Mouse (Mus musculus): Measurements from ENCODE around the gene Sf3b5. TPM values are rescaled to one million over a fixed set of nuclear protein-coding genes. Genes with fewer than 3 reads are reported as not detected.
"Not testable (repeated sequence)": the region's sequence is repeated elsewhere in the genome, so short reads cannot be mapped to it uniquely, and the experiment has no call there.

Sf3b5 gene
- polyA plus RNA-seq, 1 experiment from 2014 or later, result 27.1 TPM

DNA sequence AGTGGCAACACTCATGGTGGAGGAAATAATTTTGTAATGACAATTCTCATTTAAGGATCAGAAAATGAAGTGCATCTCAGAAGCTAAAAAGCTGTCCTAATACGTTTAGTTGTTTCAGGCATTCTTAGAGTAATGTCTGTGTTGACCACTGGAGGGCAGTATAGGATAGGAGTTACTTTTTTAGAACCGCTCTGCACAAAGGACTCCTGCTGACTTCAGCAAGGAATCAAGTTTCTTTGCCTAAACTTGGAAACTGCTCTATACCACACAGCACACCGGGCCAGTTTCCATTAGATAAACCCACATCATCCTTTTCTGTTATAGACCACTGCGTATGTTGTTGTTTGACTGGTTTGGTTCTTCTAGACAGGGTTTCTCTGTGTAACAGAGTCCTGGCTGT lies 11.4 kb downstream of the Sf3b5 start:
- Histone ChIP-seq H3K4me2 (no peak overlapping the region), H3K27me3 (no peaks in the 10 kb centered on the region), H3K36me3 (no peaks in the 10 kb centered on the region), H3K9ac (no peak overlapping the region), H3K4me1 (replicated peaks) (no peaks in the 10 kb centered on the region), H3K27ac (no peak overlapping the region), H3K4me3 (no peak overlapping the region), H3K9me3 (no peaks in the 10 kb centered on the region)
- ATAC-seq (ENCODE audit: low FRiP score), result 0 out of 2 replicates have a peak, but pooled peaks have one; percentile 47
- 30% methylated on average over 4 of the region's 4 CpGs for WGBS

DNA sequence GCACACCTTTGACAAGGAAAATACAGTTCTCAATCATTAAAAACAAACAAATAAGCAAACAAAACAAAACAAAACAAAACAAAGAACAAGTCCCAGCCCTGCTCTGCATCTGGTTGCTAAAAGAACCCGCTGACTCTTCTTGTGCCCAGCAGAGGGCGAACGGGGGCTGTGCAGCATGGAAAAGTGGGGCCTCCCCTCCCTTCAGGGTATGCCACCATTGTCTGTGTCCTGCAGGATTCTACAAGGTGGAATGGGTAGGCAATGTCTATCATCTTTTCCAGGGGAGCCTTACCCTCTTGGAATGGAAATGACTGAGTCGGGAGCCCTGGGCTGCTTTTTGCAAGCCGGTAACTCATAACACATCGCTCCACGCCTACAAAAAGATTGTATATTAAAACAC lies 13.4 kb downstream of the Sf3b5 start:
- Histone ChIP-seq H3K9ac (no peak overlapping the region), H3K9me3 (no peaks in the 10 kb centered on the region), H3K27me3 (no peaks in the 10 kb centered on the region), H3K4me3 (no peak overlapping the region), H3K36me3 (no peaks in the 10 kb centered on the region), H3K4me1 (replicated peaks) (no peaks in the 10 kb centered on the region), H3K4me2 (no peak overlapping the region), H3K27ac (no peak overlapping the region)
- no peak for ATAC-seq (ENCODE audit: low FRiP score)
- 62% methylated on average over 7 of the region's 7 CpGs for WGBS

DNA sequence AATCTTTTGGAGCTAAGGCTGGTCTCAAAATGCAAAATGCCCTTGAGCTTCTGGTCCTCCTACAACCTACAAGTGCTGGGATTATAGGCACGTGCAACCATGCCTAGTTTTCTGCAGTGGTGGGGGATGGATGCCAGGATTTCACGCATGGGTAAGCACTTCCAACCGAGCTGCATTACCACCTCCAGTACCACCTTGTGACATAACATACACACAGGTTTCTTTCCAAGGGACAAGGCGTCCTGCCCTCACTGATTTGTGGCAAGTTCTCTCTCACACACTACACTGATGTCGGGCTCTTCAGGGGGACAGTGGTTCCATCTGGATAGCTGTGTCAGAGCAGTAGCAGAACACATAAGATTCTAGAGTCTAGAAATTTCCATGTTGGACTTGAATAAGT lies 13.9 kb downstream of the Sf3b5 start:
- H3K27ac ChIP-seq, result no peak overlapping the region
- H3K9ac ChIP-seq, result no peak overlapping the region
- no peak overlapping the region for H3K4me3 ChIP-seq
- no peaks in the 10 kb centered on the region for H3K27me3 ChIP-seq
- H3K4me1 ChIP-seq (replicated peaks), result no peaks in the 10 kb centered on the region
- WGBS, result 82% methylated on average over 5 of the region's 5 CpGs
- ATAC-seq (ENCODE audit: low FRiP score), result no peak
- H3K36me3 ChIP-seq, result no peaks in the 10 kb centered on the region
- no peaks in the 10 kb centered on the region for H3K9me3 ChIP-seq
- H3K4me2 ChIP-seq, result no peak overlapping the region

DNA sequence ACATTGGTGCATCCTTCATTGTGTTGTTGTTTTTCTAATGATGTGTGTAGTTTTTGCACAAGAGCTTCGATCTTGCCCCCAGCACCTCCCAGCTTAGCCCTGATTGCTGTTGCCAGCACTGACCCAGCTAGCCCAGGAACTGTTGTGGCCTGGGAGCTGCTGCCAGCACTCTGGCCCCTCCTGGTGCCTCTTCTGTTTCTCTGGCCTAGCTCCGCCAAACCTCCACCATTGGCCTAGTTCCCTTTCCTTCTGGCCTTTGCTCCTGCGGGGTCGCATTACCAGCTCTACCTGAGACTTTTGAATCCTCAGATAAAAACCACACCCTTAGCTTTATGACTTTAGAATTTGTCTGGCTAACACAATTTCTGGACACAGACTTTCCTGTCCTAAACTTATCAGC lies 17.0 kb downstream of the Sf3b5 start:
- ATAC-seq (ENCODE audit: low FRiP score), result no peak
- Histone ChIP-seq H3K4me1 (replicated peaks) (no peaks in the 10 kb centered on the region), H3K27me3 (no peaks in the 10 kb centered on the region), H3K36me3 (no peaks in the 10 kb centered on the region), H3K9ac (no peak overlapping the region), H3K9me3 (no peaks in the 10 kb centered on the region), H3K4me2 (no peak overlapping the region), H3K27ac (no peak overlapping the region), H3K4me3 (no peak overlapping the region)
- WGBS, result 89% methylated on average over 4 of the region's 4 CpGs

DNA sequence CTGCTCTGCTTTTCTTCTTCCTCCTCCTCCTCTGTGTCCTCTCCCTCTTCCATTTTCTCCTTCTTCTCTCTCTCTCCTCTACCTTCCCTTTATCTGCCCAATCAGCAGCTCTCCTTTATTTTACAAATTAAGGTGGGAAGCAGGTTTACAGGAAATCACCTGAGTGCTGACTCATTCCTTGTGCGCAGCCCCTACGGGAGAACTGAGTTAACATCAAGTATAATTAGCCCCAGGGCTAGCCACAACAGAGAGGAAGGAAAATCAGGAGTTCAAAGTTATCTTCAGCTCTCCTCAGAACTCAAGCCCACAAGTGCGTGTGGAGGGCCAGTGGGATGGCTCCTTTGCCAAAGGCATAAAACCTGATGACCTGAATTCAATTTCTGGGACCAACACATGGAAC lies 18.8 kb downstream of the Sf3b5 start:
- ATAC-seq (ENCODE audit: low FRiP score); H3K9ac ChIP-seq; H3K4me3 ChIP-seq; H3K4me1 ChIP-seq (replicated peaks); H3K27me3 ChIP-seq; H3K4me2 ChIP-seq; H3K9me3 ChIP-seq; H3K27ac ChIP-seq; H3K36me3 ChIP-seq: not testable (repeated sequence)
- 80% methylated on average over 3 of the region's 3 CpGs for WGBS

DNA sequence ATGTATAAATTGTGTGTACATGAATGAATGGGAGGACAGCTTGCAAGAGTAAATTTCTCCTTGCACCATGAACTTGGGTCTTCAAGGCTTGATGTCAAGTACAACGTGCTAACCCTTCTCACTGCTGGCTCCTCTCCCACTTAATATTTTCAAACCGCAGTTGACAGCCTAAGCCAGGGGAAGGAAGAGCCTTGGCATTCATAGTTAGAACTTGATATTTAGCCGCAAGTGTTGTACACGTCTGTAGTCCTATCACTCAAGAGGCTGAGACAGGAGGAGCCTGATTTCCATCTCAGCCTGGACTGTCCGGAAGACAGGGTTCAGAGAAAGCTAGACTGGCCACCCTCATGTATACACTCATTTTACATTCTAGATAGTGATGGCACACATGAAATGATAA lies 22.6 kb downstream of the Sf3b5 start:
- Histone ChIP-seq H3K9me3 (no peaks in the 10 kb centered on the region), H3K27me3 (no peaks in the 10 kb centered on the region), H3K4me3 (no peak overlapping the region), H3K27ac (no peak overlapping the region), H3K36me3 (no peaks in the 10 kb centered on the region), H3K4me1 (replicated peaks) (no peaks in the 10 kb centered on the region), H3K4me2 (no peak overlapping the region), H3K9ac (no peak overlapping the region)
- WGBS, result 93% methylated on average over 5 of the region's 5 CpGs
- ATAC-seq (ENCODE audit: low FRiP score), result no peak

DNA sequence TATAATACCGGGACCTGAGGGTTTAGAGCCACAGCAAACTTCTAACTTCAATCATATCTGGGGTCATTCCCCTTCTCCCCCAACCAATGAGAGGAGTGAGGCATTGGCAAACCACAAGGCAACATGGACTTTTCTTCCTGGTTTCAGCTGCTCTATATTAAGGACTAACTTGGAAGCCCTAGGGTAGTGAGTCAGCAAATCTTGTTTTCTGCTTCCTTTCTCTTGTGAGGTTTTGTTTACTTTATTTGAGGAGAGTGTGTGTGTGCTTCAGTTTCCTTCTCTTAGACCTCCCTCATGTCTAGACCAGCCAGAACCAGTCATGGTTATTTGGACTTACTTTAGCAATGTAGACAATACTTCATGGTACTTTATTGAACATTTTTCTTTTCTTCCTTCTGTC lies 23.1 kb downstream of the Sf3b5 start:
- Histone ChIP-seq H3K4me1 (replicated peaks) (no peaks in the 10 kb centered on the region), H3K4me2 (no peak overlapping the region), H3K36me3 (no peaks in the 10 kb centered on the region), H3K27me3 (no peaks in the 10 kb centered on the region), H3K9me3 (no peaks in the 10 kb centered on the region), H3K27ac (no peak overlapping the region), H3K4me3 (no peak overlapping the region), H3K9ac (no peak overlapping the region)
- WGBS, result 91% methylated on average over 1 of the region's 1 CpGs
- no peak for ATAC-seq (ENCODE audit: low FRiP score)

DNA sequence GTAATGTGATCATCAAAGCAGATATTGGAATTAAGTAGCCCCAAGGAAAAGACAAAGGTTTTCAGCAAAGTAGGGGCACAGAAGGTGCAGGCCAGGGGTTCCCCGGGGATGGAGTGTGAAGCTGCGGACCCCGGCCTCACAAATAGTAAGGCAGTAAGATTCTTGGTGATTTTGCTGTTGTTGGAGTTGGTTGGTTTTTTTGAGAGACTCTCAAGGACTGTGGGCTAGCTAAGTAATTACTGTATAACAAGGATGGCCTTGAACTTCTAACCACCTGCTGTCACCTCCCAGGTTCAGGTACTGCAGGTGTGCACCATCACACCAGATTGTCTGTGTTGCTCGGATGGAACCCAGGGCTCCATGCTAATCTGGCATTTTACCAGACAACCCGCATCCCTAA lies 24.3 kb downstream of the Sf3b5 start:
- no peak overlapping the region for H3K4me3 ChIP-seq
- H3K9ac ChIP-seq, result no peak overlapping the region
- ATAC-seq (ENCODE audit: low FRiP score), result no peak
- H3K36me3 ChIP-seq, result no peaks in the 10 kb centered on the region
- no peak overlapping the region for H3K4me2 ChIP-seq
- no peak overlapping the region for H3K27ac ChIP-seq
- H3K4me1 ChIP-seq (replicated peaks), result no peaks in the 10 kb centered on the region
- H3K9me3 ChIP-seq, result no peaks in the 10 kb centered on the region
- no peaks in the 10 kb centered on the region for H3K27me3 ChIP-seq
- 95% methylated on average over 5 of the region's 5 CpGs for WGBS

DNA sequence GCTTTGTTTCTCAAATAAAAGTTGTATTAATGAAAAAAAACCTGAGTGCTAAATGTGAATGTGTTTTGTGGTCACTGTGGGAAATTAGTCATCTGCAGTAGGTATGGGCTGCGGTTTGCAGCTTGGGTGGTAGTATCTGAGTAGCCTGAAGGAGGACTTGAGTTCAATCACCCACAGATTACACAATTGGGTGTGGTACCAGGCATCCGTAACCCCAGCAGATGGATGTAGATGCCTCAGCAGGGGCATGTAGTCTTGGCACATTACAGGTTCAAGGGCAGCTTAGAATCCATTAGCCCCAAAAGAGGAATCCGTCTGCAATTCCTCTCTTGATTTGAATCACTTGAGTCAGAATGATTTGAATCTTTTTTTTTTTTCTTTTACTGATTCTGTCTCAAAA lies 30.1 kb downstream of the Sf3b5 start:
- no peak overlapping the region for H3K27ac ChIP-seq

DNA sequence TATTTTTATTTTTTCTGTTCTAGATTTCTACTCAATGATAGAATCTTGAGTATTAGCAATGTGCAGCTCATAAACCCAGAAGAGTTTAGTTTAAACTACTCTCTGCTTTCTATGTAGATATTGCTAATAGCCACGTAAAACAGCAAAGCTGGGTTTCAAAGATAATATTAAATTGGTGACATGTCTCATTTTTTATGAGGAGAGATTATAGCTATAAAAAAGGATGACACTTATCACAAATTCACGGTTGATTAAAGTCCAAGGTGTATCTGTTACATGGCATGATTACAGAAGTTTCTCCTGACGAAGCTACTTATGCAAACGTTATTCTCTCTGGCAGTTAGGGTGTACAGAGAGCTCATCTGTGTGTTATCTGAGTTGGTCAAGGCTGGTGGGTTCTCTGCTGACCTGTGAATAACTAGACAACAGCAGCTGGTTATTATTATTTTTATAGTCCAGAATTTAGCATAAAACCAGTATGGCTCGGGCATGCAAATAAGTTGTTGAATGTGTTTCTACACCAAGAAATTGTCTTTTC lies 34.6 kb downstream of the Sf3b5 start:
- Histone ChIP-seq H3K27ac (no peak overlapping the region), H3K9ac (no peak overlapping the region), H3K36me3 (no peaks in the 10 kb centered on the region), H3K4me3 (no peak overlapping the region), H3K9me3 (no peaks in the 10 kb centered on the region), H3K4me1 (replicated peaks) (no peaks in the 10 kb centered on the region), H3K27me3 (no peaks in the 10 kb centered on the region), H3K4me2 (no peak overlapping the region)
- WGBS, result 87% methylated on average over 5 of the region's 5 CpGs
- no peak for ATAC-seq (ENCODE audit: low FRiP score)

More for the DNA sequence above, 30.1 kb downstream of the Sf3b5 start:
- Histone ChIP-seq H3K9me3 (no peaks in the 10 kb centered on the region), H3K27me3 (no peaks in the 10 kb centered on the region), H3K4me1 (replicated peaks) (no peaks in the 10 kb centered on the region), H3K9ac (no peak overlapping the region), H3K4me2 (no peak overlapping the region), H3K36me3 (no peaks in the 10 kb centered on the region), H3K4me3 (no peak overlapping the region)
- ATAC-seq (ENCODE audit: low FRiP score), result no peak
- WGBS, result 93% methylated on average over 3 of the region's 3 CpGs

DNA sequence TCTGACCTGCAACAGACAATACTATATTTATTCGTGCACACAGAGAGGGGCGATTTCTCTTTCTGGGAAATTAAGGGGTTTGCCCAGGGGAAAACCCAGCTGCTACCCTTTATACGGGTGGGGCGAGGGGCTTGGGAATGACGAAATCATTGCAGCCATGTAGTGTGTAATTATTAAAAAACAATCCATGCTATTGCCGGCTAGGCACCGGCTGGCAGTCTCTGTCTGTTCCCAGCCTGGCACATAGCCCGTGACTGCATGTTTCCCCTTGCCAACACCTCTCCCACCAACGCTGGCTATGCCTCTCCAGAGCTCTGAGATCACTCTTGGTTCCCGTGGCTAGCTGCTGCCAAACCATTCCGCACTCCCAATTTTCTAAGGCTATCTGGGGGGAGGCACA lies 39.5 kb downstream of the Sf3b5 start:
- Histone ChIP-seq H3K4me1 (replicated peaks) (no peaks in the 10 kb centered on the region), H3K4me2 (no peak overlapping the region), H3K4me3 (no peak overlapping the region), H3K9me3 (no peaks in the 10 kb centered on the region), H3K36me3 (no peaks in the 10 kb centered on the region), H3K9ac (no peak overlapping the region), H3K27me3 (no peaks in the 10 kb centered on the region), H3K27ac (no peak overlapping the region)
- peak; percentile 39; the same call in 1 of the 2 replicates for ATAC-seq (ENCODE audit: low FRiP score)
- 76% methylated on average over 11 of the region's 11 CpGs for WGBS

DNA sequence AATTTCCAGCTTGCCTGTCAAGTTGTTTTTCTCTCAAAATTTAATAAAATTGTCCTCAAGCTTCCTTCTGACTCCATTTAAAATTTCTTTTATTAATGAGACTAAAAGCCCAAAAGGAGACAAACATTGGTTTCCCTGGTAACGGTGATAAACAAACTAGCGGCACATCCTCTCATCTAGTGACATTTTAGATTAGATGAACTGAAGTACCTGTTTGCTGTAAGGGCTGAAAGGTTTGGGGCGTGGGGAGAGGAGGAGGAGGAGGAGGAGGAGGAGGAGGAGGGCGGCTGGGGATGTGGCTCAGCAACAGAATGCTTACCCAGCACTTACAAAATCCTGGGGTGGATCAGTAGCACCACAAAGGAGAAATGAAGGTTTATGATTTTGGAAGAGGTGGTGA lies 42.7 kb downstream of the Sf3b5 start:
- H3K36me3 ChIP-seq, result no peaks in the 10 kb centered on the region
- WGBS, result 59% methylated on average over 4 of the region's 4 CpGs
- ATAC-seq (ENCODE audit: low FRiP score), result no peak
- H3K4me1 ChIP-seq (replicated peaks), result no peaks in the 10 kb centered on the region
- H3K27ac ChIP-seq, result no peak overlapping the region
- no peak overlapping the region for H3K4me3 ChIP-seq
- no peaks in the 10 kb centered on the region for H3K27me3 ChIP-seq
- no peak overlapping the region for H3K9ac ChIP-seq
- H3K4me2 ChIP-seq, result no peak overlapping the region
- H3K9me3 ChIP-seq, result no peaks in the 10 kb centered on the region

DNA sequence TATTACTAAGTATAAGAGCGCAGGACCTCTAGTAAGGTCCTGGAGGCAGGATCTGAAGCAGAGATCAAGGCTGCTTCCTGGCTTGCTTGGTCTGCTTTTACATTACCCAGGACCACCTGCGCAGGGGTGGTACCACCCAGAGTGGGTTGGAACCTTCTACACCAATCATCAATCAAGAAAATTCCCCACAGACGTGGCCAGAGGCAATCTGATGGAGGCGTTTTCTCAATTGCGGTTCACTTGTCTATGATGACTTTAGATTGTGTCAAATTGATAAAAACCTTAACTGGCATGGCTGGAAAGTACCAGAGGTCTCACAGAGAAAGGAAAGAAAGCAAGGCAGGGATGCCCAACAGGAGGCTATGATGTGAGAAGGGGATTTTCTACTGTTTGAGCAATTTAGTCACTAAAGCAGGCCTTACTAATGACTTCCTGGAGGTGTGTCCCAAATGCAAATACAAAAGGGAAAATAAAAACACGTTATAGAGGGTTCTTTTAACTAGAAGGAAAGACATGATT lies 51.8 kb downstream of the Sf3b5 start:
- no peak overlapping the region for H3K27ac ChIP-seq
- ATAC-seq (ENCODE audit: low FRiP score), result no peak
- H3K9me3 ChIP-seq, result no peaks in the 10 kb centered on the region
- H3K27me3 ChIP-seq, result peaks cover 33% of the 10 kb centered on the region
- no peak overlapping the region for H3K9ac ChIP-seq
- H3K4me1 ChIP-seq (replicated peaks), result peaks cover 11% of the 10 kb centered on the region; the same call in 1 of the 2 replicates
- WGBS, result 84% methylated on average over 6 of the region's 6 CpGs
- H3K4me2 ChIP-seq, result no peak overlapping the region
- no peak overlapping the region for H3K4me3 ChIP-seq
- no peaks in the 10 kb centered on the region for H3K36me3 ChIP-seq
